Comparison of ENCODE assay signal across 8 mouse cellular contexts in genomic region chr9:72735822-72736410, GRCm38 (mm10).
DNase-seq lines count a peak whose midpoint lies in the region; ATAC-seq lines count a peak whose summit lies in the region.

No protein-coding gene starts in this region.

- H3K4me3 ChIP-seq in forebrain, embryonic 10.5 days, result no peak overlapping the region
- no peak overlapping the region for H3K4me3 ChIP-seq in forebrain, embryonic 13.5 days

- no peak overlapping the region for H3K27ac ChIP-seq in forebrain, embryonic 10.5 days
- H3K27ac ChIP-seq in forebrain, embryonic 13.5 days, result no peak overlapping the region

- no peaks in the 10 kb centered on the region for H3K27me3 ChIP-seq in forebrain, embryonic 10.5 days (ENCODE audit: poor library complexity, severe bottlenecking)
- no peaks in the 10 kb centered on the region for H3K27me3 ChIP-seq in forebrain, embryonic 13.5 days

- H3K9me3 ChIP-seq in forebrain, embryonic 10.5 days, result no peaks in the 10 kb centered on the region
- H3K9me3 ChIP-seq in forebrain, embryonic 13.5 days (replicated peaks), result no peaks in the 10 kb centered on the region

- no peaks in the 10 kb centered on the region for H3K4me1 ChIP-seq in forebrain, embryonic 10.5 days
- no peaks in the 10 kb centered on the region for H3K4me1 ChIP-seq in forebrain, embryonic 13.5 days

- WGBS in forebrain, embryonic 10.5 days, result 71% methylated on average over 3 of the region's 3 CpGs
- 67% methylated on average over 3 of the region's 3 CpGs for WGBS in forebrain, embryonic 13.5 days

- peaks cover 99% of the 10 kb centered on the region for H3K36me3 ChIP-seq in forebrain, embryonic 10.5 days (replicated peaks)
- H3K36me3 ChIP-seq in forebrain, embryonic 13.5 days (ENCODE audit: poor library complexity, severe bottlenecking), result peaks cover 93% of the 10 kb centered on the region

- no peak overlapping the region for H3K9ac ChIP-seq in forebrain, embryonic 13.5 days

- DNase-seq in forebrain, embryonic 10.5 days (ENCODE audit: extremely low spot score, low spot score), result peak; percentile 73
- peak; percentile 53 for DNase-seq in right cerebral cortex, postnatal 14 days
- DNase-seq in right cerebral cortex, adult 18-20 months, result no peak
- DNase-seq in embryo, embryonic 10 days (ENCODE audit: low spot score), result peak; percentile 82
- peak; percentile 58 to 82 for DNase-seq in kidney, postnatal 25 days
- DNase-seq in naive thymus-derived CD4-positive, alpha-beta T cell, adult 2 months (ENCODE audit: low read depth), result peak; percentile 77
- peak; percentile 72 for DNase-seq in thymus, postnatal 25 days

- no peak for ATAC-seq in forebrain, embryonic 13.5 days

- H3K4me2 ChIP-seq in forebrain, embryonic 13.5 days, result no peak overlapping the region
